Mouse (Mus musculus) frontal cortex, postnatal 10 days (tissue): ENCODE data around the gene Baiap2.

Experiments
- DNase-seq, 2 experiments: peaks; one replicate each; pipeline ENCODE4 v3.0.0; 2022; ENCODE audit warnings: low spot score in 2 of 2, mixed read lengths in 1 of 2

Gene Baiap2

GRCm38 (mm10) chr11:120011761-120012560 lies 69.4 kb downstream of the Baiap2 start:
- no peak for DNase-seq

- DNase-seq = no peak
Observed at GRCm38 (mm10) chr11:120012702-120013101, 70.1 kb downstream of the Baiap2 start.

GRCm38 (mm10) chr11:120013174-120013711 lies 70.7 kb downstream of the Baiap2 start:
- peak; percentile 71 to 82 for DNase-seq

- no peak for DNase-seq
Observed at GRCm38 (mm10) chr11:120014758-120015157, 72.2 kb downstream of the Baiap2 start.

- DNase-seq = no peak
Observed at GRCm38 (mm10) chr11:120017011-120017410, 74.4 kb downstream of the Baiap2 start.

GRCm38 (mm10) chr11:120019542-120020440 lies 77.2 kb downstream of the Baiap2 start:
- DNase-seq = no peak

- DNase-seq = no peak
Observed at GRCm38 (mm10) chr11:120021367-120021766, 78.8 kb downstream of the Baiap2 start.

- no peak for DNase-seq
Observed at GRCm38 (mm10) chr11:120022216-120022615, 79.7 kb downstream of the Baiap2 start.

GRCm38 (mm10) chr11:120022841-120023240 lies 80.3 kb downstream of the Baiap2 start:
- DNase-seq = no peak

- no peak for DNase-seq
Observed at GRCm38 (mm10) chr11:120026941-120027340, 84.4 kb downstream of the Baiap2 start.

- DNase-seq = no peak
Observed at GRCm38 (mm10) chr11:120028319-120029092, 85.9 kb downstream of the Baiap2 start.

GRCm38 (mm10) chr11:120029431-120030144 lies 87.0 kb downstream of the Baiap2 start:
- no peak for DNase-seq

GRCm38 (mm10) chr11:120030145-120030901 lies 87.8 kb downstream of the Baiap2 start:
- no peak for DNase-seq

- no peak for DNase-seq
Observed at GRCm38 (mm10) chr11:120032052-120032451, 89.5 kb downstream of the Baiap2 start.

- DNase-seq = no peak
Observed at GRCm38 (mm10) chr11:120033473-120033872, 90.9 kb downstream of the Baiap2 start.

GRCm38 (mm10) chr11:120034306-120034705 lies 91.7 kb downstream of the Baiap2 start:
- DNase-seq = no peak

- no peak for DNase-seq
Observed at GRCm38 (mm10) chr11:120034762-120035161, 92.2 kb downstream of the Baiap2 start.

- DNase-seq = no peak
Observed at GRCm38 (mm10) chr11:120039581-120039980, 97.0 kb downstream of the Baiap2 start.

- no peak for DNase-seq
Observed at GRCm38 (mm10) chr11:120040440-120040839, 97.9 kb downstream of the Baiap2 start.
